Mouse (Mus musculus): ENCODE data around the gene Zfp687. TPM values are rescaled to one million over a fixed set of nuclear protein-coding genes. Genes with fewer than 3 reads are reported as not detected.

Gene Zfp687
- total and polyA plus RNA-seq, 2 experiments from 2014 or later: 18.0 to 35.4 TPM

GRCm38 (mm10) chr3:95010396-95010795, 4.9 kb downstream of the Zfp687 start:
- H3K4me2 ChIP-seq (ENCODE audit: low read depth, low read length): no peak overlapping the region
- no peaks in the 10 kb centered on the region for H3K9me3 ChIP-seq (ENCODE audit: low read length)
- H3K4me3 ChIP-seq (ENCODE audit: low read length): no peak overlapping the region
- 82% methylated on average over 7 of the region's 7 CpGs for WGBS
- peaks cover 7% of the 10 kb centered on the region for H3K4me1 ChIP-seq (ENCODE audit: insufficient read depth, low read length)
- ATAC-seq (no peak), DNase-seq (ENCODE audit: low spot score) (no peak)
- H3K9ac ChIP-seq (replicated peaks; ENCODE audit: low read length): no peak overlapping the region
- TF ChIP-seq CTCF (IDR thresholded peaks at IDR 0.05; ENCODE audit: low read depth): no peak
- no peaks in the 10 kb centered on the region for H3K27me3 ChIP-seq (ENCODE audit: insufficient read depth, low read length)
- peaks cover 58% of the 10 kb centered on the region for H3K36me3 ChIP-seq (ENCODE audit: insufficient read depth, low read length)
- H3K27ac ChIP-seq: no peak overlapping the region

- ATAC-seq: no peak
Observed at GRCm38 (mm10) chr3:95007706-95008105, 7.5 kb downstream of the Zfp687 start.

GRCm38 (mm10) chr3:95005651-95006050, 9.6 kb downstream of the Zfp687 start:
- Histone ChIP-seq H3K4me3 (ENCODE audit: low read length) (no peak overlapping the region), H3K9me3 (ENCODE audit: low read length) (no peaks in the 10 kb centered on the region), H3K4me1 (ENCODE audit: insufficient read depth, low read length) (no peaks in the 10 kb centered on the region), H3K4me2 (ENCODE audit: low read depth, low read length) (no peak overlapping the region), H3K27ac (no peak overlapping the region), H3K27me3 (ENCODE audit: insufficient read depth, low read length) (no peaks in the 10 kb centered on the region), H3K36me3 (ENCODE audit: insufficient read depth, low read length) (peaks cover 70% of the 10 kb centered on the region), H3K9ac (replicated peaks; ENCODE audit: low read length) (no peak overlapping the region)
- no peak for ATAC-seq
- no peak for TF ChIP-seq CTCF (IDR thresholded peaks at IDR 0.05; ENCODE audit: low read depth)
- no peak for DNase-seq (ENCODE audit: low spot score)
- 63% methylated on average over 3 of the region's 3 CpGs for WGBS

More at GRCm38 (mm10) chr3:95007706-95008105, 7.5 kb downstream of the Zfp687 start:
- no peak for TF ChIP-seq CTCF (IDR thresholded peaks at IDR 0.05; ENCODE audit: low read depth)
- Histone ChIP-seq H3K4me3 (ENCODE audit: low read length) (no peak overlapping the region), H3K36me3 (ENCODE audit: insufficient read depth, low read length) (peaks cover 75% of the 10 kb centered on the region), H3K27ac (0 out of 2 replicates have a peak overlapping the region, but pooled peaks have one; percentile 20), H3K4me2 (ENCODE audit: low read depth, low read length) (no peak overlapping the region), H3K9me3 (ENCODE audit: low read length) (no peaks in the 10 kb centered on the region), H3K9ac (replicated peaks; ENCODE audit: low read length) (no peak overlapping the region), H3K4me1 (ENCODE audit: insufficient read depth, low read length) (no peaks in the 10 kb centered on the region), H3K27me3 (ENCODE audit: insufficient read depth, low read length) (no peaks in the 10 kb centered on the region)
- 85% methylated on average over 9 of the region's 9 CpGs for WGBS
- no peak for DNase-seq (ENCODE audit: low spot score)

GRCm38 (mm10) chr3:95003273-95003672, 12.0 kb downstream of the Zfp687 start:
- peaks cover 68% of the 10 kb centered on the region for H3K36me3 ChIP-seq (ENCODE audit: insufficient read depth, low read length)
- H3K4me2 ChIP-seq (ENCODE audit: low read depth, low read length): no peak overlapping the region
- H3K27ac ChIP-seq: 0 out of 2 replicates have a peak overlapping the region, but pooled peaks have one; percentile 68
- no peak for TF ChIP-seq CTCF (IDR thresholded peaks at IDR 0.05; ENCODE audit: low read depth)
- H3K4me1 ChIP-seq (ENCODE audit: insufficient read depth, low read length): no peaks in the 10 kb centered on the region
- H3K27me3 ChIP-seq (ENCODE audit: insufficient read depth, low read length): no peaks in the 10 kb centered on the region
- DNase-seq (ENCODE audit: low spot score) (no peak), ATAC-seq (no peak)
- no peak overlapping the region for H3K4me3 ChIP-seq (ENCODE audit: low read length)
- no peak overlapping the region for H3K9ac ChIP-seq (replicated peaks; ENCODE audit: low read length)
- H3K9me3 ChIP-seq (ENCODE audit: low read length): no peaks in the 10 kb centered on the region

GRCm38 (mm10) chr3:95002569-95002968, 12.7 kb downstream of the Zfp687 start:
- Histone ChIP-seq H3K4me2 (ENCODE audit: low read depth, low read length) (no peak overlapping the region), H3K36me3 (ENCODE audit: insufficient read depth, low read length) (peaks cover 69% of the 10 kb centered on the region), H3K9ac (replicated peaks; ENCODE audit: low read length) (no peak overlapping the region), H3K4me1 (ENCODE audit: insufficient read depth, low read length) (no peaks in the 10 kb centered on the region), H3K27ac (peak overlapping the region; percentile 68), H3K27me3 (ENCODE audit: insufficient read depth, low read length) (no peaks in the 10 kb centered on the region), H3K9me3 (ENCODE audit: low read length) (no peaks in the 10 kb centered on the region), H3K4me3 (ENCODE audit: low read length) (no peak overlapping the region)
- no peak for TF ChIP-seq CTCF (IDR thresholded peaks at IDR 0.05; ENCODE audit: low read depth)
- WGBS: 46% methylated on average over 4 of the region's 4 CpGs
- DNase-seq (ENCODE audit: low spot score): peak; percentile 29
- peak; percentile 64 for ATAC-seq

GRCm38 (mm10) chr3:94996946-94997345, 18.3 kb downstream of the Zfp687 start:
- TF ChIP-seq CTCF (IDR thresholded peaks at IDR 0.05; ENCODE audit: low read depth): peak; percentile 93
- Histone ChIP-seq H3K27ac (no peak overlapping the region), H3K36me3 (ENCODE audit: insufficient read depth, low read length) (peaks cover 60% of the 10 kb centered on the region), H3K4me2 (ENCODE audit: low read depth, low read length) (no peak overlapping the region), H3K9ac (replicated peaks; ENCODE audit: low read length) (no peak overlapping the region), H3K9me3 (ENCODE audit: low read length) (no peaks in the 10 kb centered on the region), H3K4me3 (ENCODE audit: low read length) (no peak overlapping the region), H3K4me1 (ENCODE audit: insufficient read depth, low read length) (no peaks in the 10 kb centered on the region), H3K27me3 (ENCODE audit: insufficient read depth, low read length) (no peaks in the 10 kb centered on the region)
- 19% methylated on average over 2 of the region's 2 CpGs for WGBS
- ATAC-seq (peak; percentile 43; the same call in 1 of the 2 replicates), DNase-seq (ENCODE audit: low spot score) (peak; percentile 88)

- Histone ChIP-seq H3K36me3 (ENCODE audit: insufficient read depth, low read length) (peaks cover 33% of the 10 kb centered on the region), H3K4me2 (ENCODE audit: low read depth, low read length) (no peak overlapping the region), H3K9me3 (ENCODE audit: low read length) (no peaks in the 10 kb centered on the region), H3K4me3 (ENCODE audit: low read length) (no peak overlapping the region), H3K27me3 (ENCODE audit: insufficient read depth, low read length) (no peaks in the 10 kb centered on the region), H3K4me1 (ENCODE audit: insufficient read depth, low read length) (no peaks in the 10 kb centered on the region), H3K27ac (no peak overlapping the region), H3K9ac (replicated peaks; ENCODE audit: low read length) (no peak overlapping the region)
- no peak for TF ChIP-seq CTCF (IDR thresholded peaks at IDR 0.05; ENCODE audit: low read depth)
- ATAC-seq: no peak
- no peak for DNase-seq (ENCODE audit: low spot score)
- 34% methylated on average over 9 of the region's 9 CpGs for WGBS
Observed at GRCm38 (mm10) chr3:94989159-94989761, 26.0 kb downstream of the Zfp687 start.
